Mouse (Mus musculus) kidney, embryonic 15.5 days (tissue): ENCODE data around the gene Clec1a. TPM values are rescaled to one million over a fixed set of nuclear protein-coding genes. Genes with fewer than 3 reads are reported as not detected.
"Not testable (repeated sequence)": the region's sequence is repeated elsewhere in the genome, so short reads cannot be mapped to it uniquely, and the experiment has no call there.

Experiments used
- ATAC-seq: fragments of 200-750 bp; cut with Nextera tagmentation; replicated peaks from 2 replicates; pipeline ENCODE4 v1.8.0; 2017; ENCODE audit warnings: moderate TSS enrichment; ENCODE audit not compliant: low FRiP score
- H3K27ac ChIP-seq: fragments of 300-500 bp; sonication (generic); 2 replicates; pipeline ENCODE4 v1.5.1; 2015; ENCODE audit warnings: mild to moderate bottlenecking, inconsistent platforms
- H3K27me3 ChIP-seq: fragments of 300-500 bp; sonication (generic); 2 replicates; pipeline ENCODE4 v1.6.1; 2015; ENCODE audit warnings: inconsistent platforms
- H3K36me3 ChIP-seq: fragments of 300-500 bp; sonication (generic); 2 replicates; pipeline ENCODE4 v1.6.1; 2015; ENCODE audit warnings: inconsistent platforms
- H3K4me1 ChIP-seq: fragments of 300-500 bp; sonication (generic); 2 replicates; pipeline ENCODE4 v1.6.1; 2015; ENCODE audit warnings: inconsistent platforms
- H3K4me2 ChIP-seq: fragments of 300-500 bp; sonication (generic); 2 replicates; pipeline ENCODE4 v1.6.1; 2015; ENCODE audit warnings: moderate library complexity, mild to moderate bottlenecking, inconsistent platforms
- H3K4me3 ChIP-seq: fragments of 300-500 bp; sonication (generic); replicated peaks from 2 replicates; pipeline ENCODE4 v1.5.1; 2015; ENCODE audit warnings: mild to moderate bottlenecking, inconsistent platforms
- H3K9ac ChIP-seq: fragments of 300-500 bp; sonication (generic); 2 replicates; pipeline ENCODE4 v1.6.1; 2015; ENCODE audit warnings: mild to moderate bottlenecking, inconsistent platforms
- H3K9me3 ChIP-seq: fragments of 300-500 bp; sonication (generic); replicated peaks from 2 replicates; pipeline ENCODE4 v1.6.1; 2016; ENCODE audit warnings: inconsistent platforms
- WGBS: fragments of 180-500 bp; shearing (Covaris S2); methylation state at CpG from one replicate; pipeline ENCODE4 v1.1.7; 2015; ENCODE audit warnings: mixed read lengths; 5-methylcytosine and 5-hydroxymethylcytosine counted together
- polyA plus RNA-seq: library from polyadenylated mRNA; unstranded; fragments of >200 nt; fragmentation: Nextera tagmentation; extraction: Ambion mirVana; gene quantifications from 2 replicates; pipeline ENCODE4 v1.2.1, GENCODE M21; 2015

Gene Clec1a
- 8.6 and 9.5 TPM in 2 replicates for polyA plus RNA-seq

GRCm38 (mm10) chr6:129451411-129452039, at the start of gene Clec1a:
Gene Clec1a (minus strand): TSS chr6:129452000.
- ATAC-seq: peak; percentile 49; the same call in 1 of the 2 replicates
- Histone ChIP-seq H3K27me3 (no peaks in the 10 kb centered on the region), H3K9ac (peak within 1 kb of the TSS; percentile 29; the same call in 1 of the 2 replicates), H3K36me3 (no peaks in the 10 kb centered on the region), H3K4me1 (no peaks in the 10 kb centered on the region), H3K27ac (peak within 1 kb of the TSS; percentile 70), H3K9me3 (no peaks in the 10 kb centered on the region), H3K4me2 (peak within 1 kb of the TSS; percentile 10; the same call in 1 of the 2 replicates), H3K4me3 (peak within 1 kb of the TSS; percentile 14)
- WGBS: 49% methylated on average over 13 of the region's 13 CpGs

- 0 out of 2 replicates have a peak, but pooled peaks cover 11% of the 10 kb centered on the region for H3K9me3 ChIP-seq
- not testable (repeated sequence) for H3K36me3 ChIP-seq, ATAC-seq
Measured at GRCm38 (mm10) chr6:129499516-129499915, 47.7 kb upstream of the Clec1a start.

GRCm38 (mm10) chr6:129497345-129498218, 45.8 kb upstream of the Clec1a start:
- 92% methylated on average over 3 of the region's 3 CpGs for whole genome bisulfite sequencing
- H3K9ac ChIP-seq: no peak overlapping the region
- no peak for ATAC-seq

More at GRCm38 (mm10) chr6:129499516-129499915, 47.7 kb upstream of the Clec1a start:
- not testable (repeated sequence) for H3K9ac ChIP-seq, H3K4me1 ChIP-seq, H3K27me3 ChIP-seq, H3K27ac ChIP-seq, H3K4me3 ChIP-seq, H3K4me2 ChIP-seq
- 90% methylated on average over 1 of the region's 1 CpGs for WGBS

GRCm38 (mm10) chr6:129494924-129495323, 43.1 kb upstream of the Clec1a start:
- Histone ChIP-seq H3K36me3 (no peaks in the 10 kb centered on the region), H3K4me1 (no peaks in the 10 kb centered on the region), H3K9ac (no peak overlapping the region), H3K9me3 (no peaks in the 10 kb centered on the region), H3K27ac (no peak overlapping the region), H3K4me2 (no peak overlapping the region), H3K27me3 (no peaks in the 10 kb centered on the region), H3K4me3 (no peak overlapping the region)
- WGBS: 82% methylated on average over 4 of the region's 4 CpGs
- no peak for ATAC-seq

More at GRCm38 (mm10) chr6:129497345-129498218, 45.8 kb upstream of the Clec1a start:
- Histone ChIP-seq H3K4me1 (no peaks in the 10 kb centered on the region), H3K9me3 (0 out of 2 replicates have a peak, but pooled peaks cover 8% of the 10 kb centered on the region), H3K36me3 (no peaks in the 10 kb centered on the region), H3K27me3 (no peaks in the 10 kb centered on the region), H3K4me3 (no peak overlapping the region), H3K4me2 (no peak overlapping the region), H3K27ac (no peak overlapping the region)

- 0 out of 2 replicates have a peak overlapping the region, but pooled peaks have one; percentile 3 for H3K4me2 ChIP-seq
- H3K27ac ChIP-seq: no peak overlapping the region
- no peaks in the 10 kb centered on the region for H3K36me3 ChIP-seq
- H3K27me3 ChIP-seq: no peaks in the 10 kb centered on the region
- no peak overlapping the region for H3K9ac ChIP-seq
- ATAC-seq: no peak
- H3K4me1 ChIP-seq: peaks cover 12% of the 10 kb centered on the region
- 56% methylated on average over 8 of the region's 8 CpGs for WGBS
- no peak overlapping the region for H3K4me3 ChIP-seq
- H3K9me3 ChIP-seq: no peaks in the 10 kb centered on the region
Measured at GRCm38 (mm10) chr6:129480089-129480958, 28.5 kb upstream of the Clec1a start.

GRCm38 (mm10) chr6:129476404-129477126, 24.8 kb upstream of the Clec1a start:
- no peaks in the 10 kb centered on the region for H3K36me3 ChIP-seq
- no peaks in the 10 kb centered on the region for H3K9me3 ChIP-seq
- H3K4me3 ChIP-seq: no peak overlapping the region
- ATAC-seq: peak; percentile 61
- 21% methylated on average over 13 of the region's 13 CpGs for WGBS
- H3K4me1 ChIP-seq: peaks cover 12% of the 10 kb centered on the region
- H3K9ac ChIP-seq: no peak overlapping the region
- H3K4me2 ChIP-seq: peak overlapping the region; percentile 14; the same call in 1 of the 2 replicates
- H3K27ac ChIP-seq: no peak overlapping the region
- no peaks in the 10 kb centered on the region for H3K27me3 ChIP-seq

- 57% methylated on average over 5 of the region's 5 CpGs for WGBS
Measured at GRCm38 (mm10) chr6:129472627-129473026, 20.8 kb upstream of the Clec1a start.

GRCm38 (mm10) chr6:129471386-129471785, 19.6 kb upstream of the Clec1a start:
- 92% methylated on average over 6 of the region's 6 CpGs for WGBS
- Histone ChIP-seq H3K4me3 (no peak overlapping the region), H3K4me2 (no peak overlapping the region), H3K4me1 (no peaks in the 10 kb centered on the region), H3K27ac (no peak overlapping the region), H3K36me3 (no peaks in the 10 kb centered on the region), H3K27me3 (no peaks in the 10 kb centered on the region), H3K9ac (no peak overlapping the region), H3K9me3 (no peaks in the 10 kb centered on the region)
- no peak for ATAC-seq

More at GRCm38 (mm10) chr6:129472627-129473026, 20.8 kb upstream of the Clec1a start:
- Histone ChIP-seq H3K4me2 (no peak overlapping the region), H3K4me3 (no peak overlapping the region), H3K4me1 (peaks cover 5% of the 10 kb centered on the region; the same call in 1 of the 2 replicates), H3K9ac (no peak overlapping the region), H3K27ac (no peak overlapping the region), H3K36me3 (no peaks in the 10 kb centered on the region), H3K9me3 (no peaks in the 10 kb centered on the region), H3K27me3 (no peaks in the 10 kb centered on the region)
- ATAC-seq: no peak

GRCm38 (mm10) chr6:129449743-129450142, 2.1 kb downstream of the Clec1a start:
- no peaks in the 10 kb centered on the region for H3K36me3 ChIP-seq
- H3K27me3 ChIP-seq: no peaks in the 10 kb centered on the region
- H3K27ac ChIP-seq: 0 out of 2 replicates have a peak overlapping the region, but pooled peaks have one; percentile 48
- no peak overlapping the region for H3K9ac ChIP-seq
- WGBS: 66% methylated on average over 6 of the region's 6 CpGs
- H3K4me2 ChIP-seq: peak overlapping the region; percentile 21; the same call in 1 of the 2 replicates
- H3K4me3 ChIP-seq: no peak overlapping the region
- H3K9me3 ChIP-seq: no peaks in the 10 kb centered on the region
- no peaks in the 10 kb centered on the region for H3K4me1 ChIP-seq
- ATAC-seq: no peak

- ATAC-seq: no peak
Measured at GRCm38 (mm10) chr6:129438033-129438432, 13.8 kb downstream of the Clec1a start.

GRCm38 (mm10) chr6:129436025-129436424, 15.8 kb downstream of the Clec1a start:
- H3K4me1 ChIP-seq: no peaks in the 10 kb centered on the region
- no peaks in the 10 kb centered on the region for H3K27me3 ChIP-seq
- no peak for ATAC-seq
- no peak overlapping the region for H3K4me3 ChIP-seq
- H3K9me3 ChIP-seq: no peaks in the 10 kb centered on the region
- no peak overlapping the region for H3K4me2 ChIP-seq
- no peak overlapping the region for H3K27ac ChIP-seq
- no peaks in the 10 kb centered on the region for H3K36me3 ChIP-seq
- WGBS: 85% methylated on average over 3 of the region's 3 CpGs
- H3K9ac ChIP-seq: no peak overlapping the region

More at GRCm38 (mm10) chr6:129438033-129438432, 13.8 kb downstream of the Clec1a start:
- Histone ChIP-seq H3K9ac (no peak overlapping the region), H3K4me3 (no peak overlapping the region), H3K36me3 (no peaks in the 10 kb centered on the region), H3K4me2 (no peak overlapping the region), H3K27ac (no peak overlapping the region), H3K9me3 (no peaks in the 10 kb centered on the region), H3K4me1 (no peaks in the 10 kb centered on the region), H3K27me3 (no peaks in the 10 kb centered on the region)
- 84% methylated on average over 2 of the region's 2 CpGs for WGBS
